Mouse (Mus musculus): Measurements from ENCODE around the gene St14.
A peak's percentile ranks its signal among the peaks of the same experiment; 100 is the strongest.
"Not testable (repeated sequence)": the region's sequence is repeated elsewhere in the genome, so short reads cannot be mapped to it uniquely, and the experiment has no call there.

The St14 gene

DNA sequence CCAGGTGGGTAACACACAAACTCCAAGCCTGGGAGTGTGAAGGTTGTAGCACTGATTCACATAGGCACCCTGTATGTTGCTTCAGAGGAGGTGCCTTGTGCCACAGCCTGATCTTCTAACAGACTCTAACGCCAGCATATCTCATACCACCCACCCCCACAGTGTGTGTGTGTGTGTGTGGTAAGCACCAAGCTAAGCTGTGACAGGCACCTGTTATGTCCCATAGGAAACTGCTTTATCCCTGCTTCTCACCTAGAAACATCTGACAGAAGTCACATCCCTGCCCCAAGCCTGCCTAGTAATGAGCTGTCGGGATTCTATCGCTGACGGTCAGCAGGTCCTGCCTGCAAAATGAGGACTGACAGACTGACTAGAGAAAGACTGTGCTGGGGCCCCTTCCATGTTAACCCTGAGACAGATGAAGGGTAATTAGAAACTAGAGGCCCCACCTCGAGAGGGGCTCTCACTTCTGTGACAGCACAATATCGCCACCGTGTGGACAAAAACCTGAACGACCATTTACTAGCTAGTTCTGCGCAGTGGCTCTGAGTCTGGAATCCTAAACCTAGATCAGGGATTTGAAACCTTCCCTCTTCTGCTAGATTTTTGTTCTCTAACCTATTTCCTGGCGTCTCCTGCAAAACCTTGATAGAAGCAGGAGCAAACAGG, 45.4 kb downstream of the St14 start:
- peak; percentile 22 to 56 for DNase-seq

DNA sequence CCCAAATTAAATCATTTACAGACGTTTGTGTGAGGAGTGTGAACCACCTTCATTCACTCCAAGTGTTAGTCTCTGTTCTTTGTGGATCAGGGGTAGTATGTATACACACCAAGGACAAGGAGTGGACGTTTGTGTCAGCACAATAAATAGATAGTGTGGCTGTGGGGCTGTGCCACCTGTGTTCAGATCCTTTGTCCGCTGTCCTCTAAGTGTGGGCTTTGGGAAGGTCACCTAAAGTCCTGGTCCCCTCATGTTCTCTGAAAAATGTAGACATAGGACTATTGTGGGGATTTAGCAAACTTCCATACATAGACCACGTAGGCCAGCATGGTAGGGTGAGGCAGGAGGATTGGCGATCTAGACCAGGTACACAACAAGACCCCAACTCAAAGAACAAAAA, 46.1 kb downstream of the St14 start:
- DNase-seq = no peak

DNA sequence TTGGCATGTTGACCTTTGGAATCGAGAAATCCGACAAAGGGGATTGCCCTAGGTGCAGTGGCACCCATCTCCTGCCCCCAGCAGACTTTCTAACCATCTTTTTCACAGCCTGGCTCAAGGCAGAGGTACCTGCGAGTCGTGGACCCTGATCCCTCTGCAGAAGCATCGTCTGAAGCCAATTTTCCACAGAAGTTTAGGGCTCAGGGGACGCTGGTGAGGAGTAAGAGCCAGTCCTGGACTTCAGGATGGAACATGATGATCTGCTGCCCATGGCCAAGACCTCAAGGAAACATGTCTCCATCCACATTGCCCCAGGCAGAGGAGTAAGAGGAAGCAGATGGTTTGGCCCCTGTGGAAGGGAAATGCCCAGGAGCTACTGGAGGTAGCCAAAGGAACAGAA, 48.9 kb downstream of the St14 start:
- DNase-seq = no peak

DNA sequence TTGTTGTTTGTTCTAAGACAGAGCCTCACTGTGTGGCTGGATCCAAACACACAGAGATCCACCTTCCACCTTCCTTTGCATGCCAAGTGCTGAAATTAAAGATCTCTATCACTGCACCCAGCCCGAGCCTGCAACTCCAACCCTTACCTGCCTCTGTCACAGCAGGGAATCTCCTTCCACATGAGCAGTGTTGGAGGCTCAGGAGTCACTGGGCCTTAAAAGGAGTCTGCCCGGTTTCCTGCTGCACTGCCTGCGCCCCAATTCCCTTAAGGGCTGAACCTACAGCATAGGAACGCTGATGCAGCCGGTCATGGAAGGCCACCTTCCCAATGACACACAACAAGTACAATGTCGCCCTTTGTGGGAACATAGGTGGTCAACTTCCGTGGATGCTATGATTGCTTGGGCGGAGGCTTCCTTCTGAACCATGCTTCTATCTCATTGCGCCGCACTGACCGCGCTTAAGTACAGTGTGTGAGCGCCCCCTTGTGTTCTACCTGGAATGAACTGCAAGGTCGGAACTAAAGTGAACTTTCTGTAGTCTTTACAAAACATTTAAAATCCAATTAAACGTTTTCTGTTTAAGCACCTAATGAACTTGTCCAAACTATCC, 49.5 kb downstream of the St14 start:
- peak; percentile 64 to 75 for DNase-seq

DNA sequence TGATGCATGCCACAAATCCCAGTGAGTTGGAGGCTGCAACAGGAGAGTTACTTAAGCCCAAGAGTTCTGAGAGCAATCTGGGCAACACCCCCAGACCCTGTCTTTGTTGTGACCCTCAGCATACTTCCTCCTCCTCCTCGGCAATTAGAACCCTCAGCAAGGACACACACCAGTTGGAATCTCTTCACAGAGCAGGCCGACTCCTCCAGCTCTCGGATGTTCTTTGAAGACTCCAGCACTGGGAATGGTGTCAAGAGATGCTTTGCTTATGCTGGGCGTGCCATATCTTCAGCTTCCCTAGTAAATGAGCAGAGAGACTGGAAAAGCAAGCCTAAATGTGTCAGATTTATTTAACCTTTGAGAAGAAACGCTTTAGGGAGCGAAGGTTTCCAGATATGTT, 50.9 kb downstream of the St14 start:
- no peak for DNase-seq

DNA sequence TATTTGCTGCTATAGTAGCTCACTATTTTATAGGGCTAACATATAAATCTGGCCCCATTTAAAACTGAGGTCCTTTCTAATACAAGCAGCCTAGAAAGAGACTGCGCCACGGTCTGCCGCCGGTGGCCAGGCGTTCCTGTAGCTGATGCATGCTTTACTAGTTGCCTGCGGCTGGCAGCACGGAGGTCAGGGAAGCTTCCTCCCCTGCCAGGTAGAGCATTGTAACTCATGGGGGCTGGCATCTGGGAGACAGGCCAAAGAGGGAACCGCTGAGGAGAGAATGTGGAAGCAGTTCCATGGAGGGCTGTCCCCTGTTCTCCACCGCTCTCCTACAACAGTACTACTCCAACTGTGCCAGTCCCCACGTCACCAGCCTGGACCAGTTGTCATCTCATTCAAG, 56.8 kb downstream of the St14 start:
- no peak for DNase-seq

DNA sequence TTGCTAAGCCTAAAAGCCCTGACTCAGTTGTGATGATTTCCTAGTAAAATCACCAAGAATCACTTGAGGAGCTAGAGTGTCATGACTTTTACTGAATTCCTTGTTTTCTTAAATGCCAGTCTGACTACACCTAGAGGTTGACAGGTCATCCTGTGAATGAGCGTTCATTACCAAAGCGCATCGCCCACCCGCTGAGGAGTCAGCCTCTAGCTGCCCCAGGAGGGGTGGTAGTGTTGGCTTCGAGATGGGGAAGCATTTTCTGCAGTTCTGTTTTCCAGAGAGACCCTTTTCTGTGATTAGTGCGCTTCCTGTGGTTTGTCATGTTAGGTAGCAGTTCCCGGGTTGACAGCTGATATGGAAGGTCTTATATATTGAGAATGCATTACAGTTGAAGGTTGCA, 57.9 kb downstream of the St14 start:
- DNase-seq = no peak

DNA sequence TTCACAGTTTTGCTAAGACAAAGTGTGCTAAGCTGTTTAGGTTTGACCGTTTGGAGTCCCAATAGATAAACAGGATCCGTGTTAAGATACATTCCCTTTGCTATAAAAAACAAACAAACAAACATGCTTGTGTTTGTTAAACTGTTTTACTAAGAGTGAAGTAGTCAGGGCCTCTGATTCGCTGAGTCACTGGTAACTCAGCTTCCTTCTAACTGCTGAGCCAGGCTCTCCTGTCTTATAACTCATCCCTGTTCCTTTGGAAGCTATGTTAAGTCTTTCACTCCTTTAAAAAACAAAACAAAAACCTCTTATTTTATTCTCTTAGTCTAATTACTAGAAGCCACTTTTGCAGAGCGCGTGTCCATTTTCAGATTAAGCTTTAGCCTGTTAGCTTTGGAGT, 59.4 kb downstream of the St14 start:
- no peak for DNase-seq

DNA sequence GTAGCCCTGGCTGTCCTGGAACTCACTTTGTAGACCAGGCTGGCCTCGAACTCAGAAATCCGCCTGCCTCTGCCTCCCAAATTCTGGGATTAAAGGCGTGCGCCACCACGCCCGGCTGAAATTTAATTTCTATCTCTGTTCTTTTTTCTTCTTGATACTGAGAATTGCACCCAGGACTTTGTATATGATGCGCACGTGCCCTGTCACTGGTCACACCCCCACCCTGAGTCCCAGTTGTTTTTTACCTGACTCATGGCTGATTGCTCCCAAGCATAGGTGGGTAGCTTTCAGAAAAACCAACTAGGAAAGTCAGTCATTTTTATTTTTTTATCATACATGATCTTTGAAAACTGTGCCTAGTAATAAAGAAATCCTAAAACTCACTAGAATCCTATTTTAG, 60.9 kb downstream of the St14 start:
- DNase-seq = no peak

DNA sequence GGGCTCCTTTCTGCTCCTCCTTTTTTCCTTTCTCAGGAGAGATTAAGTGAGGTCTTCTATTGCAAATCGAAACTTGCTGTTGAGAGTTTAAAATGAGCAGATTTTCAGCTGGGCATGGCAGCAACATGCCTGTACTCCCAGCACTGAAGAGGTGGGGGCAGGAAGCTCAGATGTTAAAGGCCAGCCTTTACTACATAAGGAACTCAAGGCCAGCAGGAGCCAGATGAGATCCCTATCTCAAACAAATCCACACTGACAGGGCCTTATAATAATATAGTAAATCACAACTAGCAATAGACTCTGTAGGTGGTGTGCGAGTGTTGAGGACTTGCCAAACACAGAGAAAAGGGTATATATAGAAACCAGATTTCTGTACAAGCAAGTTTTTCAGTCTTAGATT, 72.9 kb downstream of the St14 start:
- no peak for DNase-seq

DNA sequence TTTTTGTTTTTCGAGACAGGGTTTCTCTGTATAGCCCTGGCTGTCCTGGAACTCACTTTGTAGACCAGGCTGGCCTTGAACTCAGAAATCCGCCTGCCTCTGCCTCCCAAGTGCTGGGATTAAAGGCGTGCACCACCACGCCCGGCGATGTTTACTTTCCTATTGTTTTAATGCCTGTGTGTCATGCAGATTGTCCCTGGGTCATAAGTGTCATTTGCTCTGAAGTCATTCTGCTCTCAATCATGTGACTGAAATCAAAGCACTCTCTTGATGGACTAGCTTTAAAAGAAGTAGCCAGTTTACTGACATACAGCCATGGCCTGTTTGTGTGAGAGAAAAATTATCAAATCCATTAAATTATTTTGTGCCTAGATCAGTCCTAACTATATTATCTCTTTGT, 80.1 kb downstream of the St14 start:
- DNase-seq = not testable (repeated sequence)

DNA sequence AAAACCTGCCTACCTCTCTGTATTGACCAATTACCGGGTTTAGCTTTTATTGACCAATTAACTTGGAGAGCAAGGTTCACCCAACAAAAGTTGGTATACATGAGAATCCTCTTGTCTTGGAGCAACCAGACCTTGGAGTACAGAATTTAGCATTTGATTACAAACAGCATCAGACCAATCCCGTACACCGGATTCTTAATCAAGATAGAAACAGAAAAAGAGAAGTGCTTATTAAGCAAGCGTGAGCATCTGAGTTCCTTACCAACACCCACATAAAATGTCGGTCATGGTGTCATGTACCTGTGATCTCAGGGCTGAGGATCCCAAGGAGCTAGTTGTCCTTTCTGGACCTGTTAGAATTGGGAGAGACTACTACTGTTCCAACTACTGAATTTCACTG, 81.4 kb downstream of the St14 start:
- DNase-seq = no peak
